ENCODE assay signal across 15 mouse cellular contexts in the genomic region with DNA sequence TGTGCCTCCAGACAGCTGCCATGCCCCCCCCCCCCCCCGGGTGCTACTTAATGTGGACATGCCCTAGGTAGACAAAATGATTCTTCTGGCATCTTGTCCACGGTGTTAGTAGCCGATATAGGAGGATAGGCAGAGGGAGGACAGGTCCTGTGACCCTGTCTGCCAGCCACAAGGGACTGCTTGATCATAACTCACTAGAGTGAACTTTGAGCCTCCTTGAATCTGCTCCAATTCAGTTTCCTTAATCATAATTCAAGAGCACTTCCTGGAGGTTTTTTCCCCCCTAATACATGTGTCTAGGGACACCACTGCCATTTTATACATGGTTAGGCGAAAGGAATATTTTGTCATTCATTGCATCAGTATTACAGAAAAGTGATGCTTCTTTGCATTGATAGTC. TPM values are rescaled to one million over a fixed set of nuclear protein-coding genes. Genes with fewer than 3 reads are reported as not detected.
A peak's percentile ranks its signal among the peaks of the same experiment; 100 is the strongest.
DNase-seq lines count a peak whose midpoint lies in the region; ATAC-seq and TF ChIP-seq lines count a peak whose summit lies in the region.
"Had no signal": no experiment of that assay in that cellular context is flagged by ENCODE, and none has a peak within 500 bp of the region (broad histone marks: within the 10 kb centered on the region; RNA-seq: fewer than 3 reads in every experiment).

No protein-coding gene starts in this region.

- no peaks in the 10 kb centered on the region for H3K27me3 ChIP-seq in lung, embryonic 15.5 days
- no peaks in the 10 kb centered on the region for H3K27me3 ChIP-seq in intestine, postnatal 0 days (replicated peaks; ENCODE audit: control insufficient read depth, insufficient read depth, low read length)
- H3K27me3 ChIP-seq: forebrain, embryonic 13.5 days had no signal

- no peak overlapping the region for H3K4me3 ChIP-seq in lung, embryonic 15.5 days
- no peak overlapping the region for H3K4me3 ChIP-seq in intestine, postnatal 0 days (ENCODE audit: low read depth, low read length)
- H3K4me3 ChIP-seq: forebrain, embryonic 13.5 days had no signal

- no peak for ATAC-seq in lung, embryonic 15.5 days (ENCODE audit: borderline replicate concordance, extremely low read depth, low FRiP score, low TSS enrichment)
- ATAC-seq in intestine, postnatal 0 days: peak; percentile 79
- ATAC-seq in megakaryocyte progenitor cell, adult 5-6 weeks (replicated peaks; ENCODE audit: poor library complexity): no peak
- ATAC-seq: activated CD4-positive, CD25-positive, alpha-beta regulatory T cell, adult 4 months; forebrain, embryonic 13.5 days had no signal

- 0 out of 2 replicates have a peak, but pooled peaks have one; percentile 10 for TF ChIP-seq CTCF in intestine, postnatal 0 days (IDR thresholded peaks at IDR 0.05; ENCODE audit: low read depth)

- H3K4me2 ChIP-seq in lung, embryonic 15.5 days: no peak overlapping the region
- H3K4me2 ChIP-seq in intestine, postnatal 0 days (replicated peaks; ENCODE audit: low read depth): 0 out of 2 replicates have a peak overlapping the region, but pooled peaks have one; percentile 9
- H3K4me2 ChIP-seq: forebrain, embryonic 13.5 days; hindbrain, embryonic 14.5 days; liver, embryonic 11.5 days had no signal

- H3K27ac ChIP-seq in lung, embryonic 15.5 days: peak overlapping the region; percentile 58
- no peak overlapping the region for H3K27ac ChIP-seq in intestine, postnatal 0 days (ENCODE audit: low read depth, low read length)
- H3K27ac ChIP-seq: forebrain, embryonic 13.5 days; hindbrain, embryonic 14.5 days had no signal

- no peaks in the 10 kb centered on the region for H3K4me1 ChIP-seq in lung, embryonic 15.5 days
- H3K4me1 ChIP-seq in intestine, postnatal 0 days (replicated peaks; ENCODE audit: control insufficient read depth, insufficient read depth, low read length): peaks cover 9% of the 10 kb centered on the region; the same call in 1 of the 2 replicates
- H3K4me1 ChIP-seq: forebrain, embryonic 13.5 days had no signal

- DNase-seq in adrenal gland, postnatal 14 days: peak; percentile 15
- DNase-seq in adrenal gland, postnatal 4 days (ENCODE audit: low spot score in 2 of 2): no peak
- no peak for DNase-seq in lung, postnatal 4 days
- peak; percentile 56 for DNase-seq in kidney, postnatal 14 days
- no peak for DNase-seq in urinary bladder, postnatal 4 days (ENCODE audit: low spot score in 2 of 2)
- DNase-seq: cerebellum, adult 9-10 months; midbrain, embryonic 14.5 days; right cerebral cortex, adult 18-20 months had no signal

- WGBS in lung, embryonic 15.5 days: 78% methylated on average over 4 of the region's 4 CpGs
- 55% methylated on average over 4 of the region's 4 CpGs for WGBS in intestine, postnatal 0 days

- H3K9ac ChIP-seq in lung, embryonic 15.5 days: no peak overlapping the region
- H3K9ac ChIP-seq in intestine, postnatal 0 days (ENCODE audit: low read depth, low read length): no peak overlapping the region
- H3K9ac ChIP-seq: forebrain, embryonic 13.5 days; hindbrain, embryonic 14.5 days had no signal

- H3K9me3 ChIP-seq in lung, embryonic 15.5 days: no peaks in the 10 kb centered on the region
- H3K9me3 ChIP-seq in intestine, postnatal 0 days (ENCODE audit: control insufficient read depth): no peaks in the 10 kb centered on the region
- H3K9me3 ChIP-seq: forebrain, embryonic 13.5 days had no signal

- H3K36me3 ChIP-seq in lung, embryonic 15.5 days: no peaks in the 10 kb centered on the region
- no peaks in the 10 kb centered on the region for H3K36me3 ChIP-seq in intestine, postnatal 0 days (ENCODE audit: control insufficient read depth, insufficient read depth)

RNA-seq across cellular contexts. Expression of a gene that starts 36.2 kb away (rescaled TPM):
- 5.1 and 5.8 TPM in 2 replicates for total RNA-seq in adrenal gland, postnatal 14 days (2021)
- 1 to 10 TPM; 6.8 to 8.5 TPM for total RNA-seq in adrenal gland, postnatal 4 days (2021)
- polyA plus RNA-seq in lung, embryonic 15.5 days (2015; fragmentation: Nextera tagmentation; extraction: Ambion mirVana): 20.1 and 21.0 TPM in 2 replicates
- polyA plus RNA-seq in intestine, postnatal 0 days (2015; fragmentation: Nextera tagmentation; extraction: Ambion mirVana): 13.0 and 15.7 TPM in 2 replicates
- total RNA-seq in megakaryocyte progenitor cell, adult 5-6 weeks (2015): not detected in 2 replicates
- 0.14 TPM in 1 of 2 replicates, not detected in the other for total RNA-seq in megakaryocyte progenitor cell, adult 5-6 weeks (2017)

Comparison
In these comparisons a context has a peak if more than half of its experiments do, and no peak if none do; other contexts are left out.
1. DNase-seq: peak in adrenal gland, postnatal 14 days (single experiment) and kidney, postnatal 14 days (single experiment); none in adrenal gland, postnatal 4 days (0 of 2), lung, postnatal 4 days (0 of 2) and urinary bladder, postnatal 4 days (0 of 2).